Mouse (Mus musculus): ENCODE measurements around the gene Atp2a2.

Atp2a2 gene

GRCm38 (mm10) chr5:122502077-122502941 lies at the start of gene Atp2a2:
Atp2a2 (minus strand) TSS chr5:122502225.
- DNase-seq (ENCODE audit: low spot score) = peak; percentile 83

GRCm38 (mm10) chr5:122550460-122550859 lies 48.4 kb upstream of the Atp2a2 start:
- no peak for DNase-seq (ENCODE audit: low spot score)

GRCm38 (mm10) chr5:122548671-122549070 lies 46.6 kb upstream of the Atp2a2 start:
- no peak for DNase-seq (ENCODE audit: low spot score)

GRCm38 (mm10) chr5:122547810-122548209 lies 45.8 kb upstream of the Atp2a2 start:
- no peak for DNase-seq (ENCODE audit: low spot score)

GRCm38 (mm10) chr5:122547251-122547714 lies 45.3 kb upstream of the Atp2a2 start:
- DNase-seq (ENCODE audit: low spot score) = peak; percentile 92

- DNase-seq (ENCODE audit: low spot score) = no peak
Observed at GRCm38 (mm10) chr5:122543392-122543791, 41.4 kb upstream of the Atp2a2 start.

- DNase-seq (ENCODE audit: low spot score) = no peak
Observed at GRCm38 (mm10) chr5:122541871-122542270, 39.8 kb upstream of the Atp2a2 start.

- DNase-seq (ENCODE audit: low spot score) = no peak
Observed at GRCm38 (mm10) chr5:122538077-122538476, 36.1 kb upstream of the Atp2a2 start.

GRCm38 (mm10) chr5:122537654-122538053 lies 35.6 kb upstream of the Atp2a2 start:
- no peak for DNase-seq (ENCODE audit: low spot score)

GRCm38 (mm10) chr5:122533884-122534283 lies 31.9 kb upstream of the Atp2a2 start:
- no peak for DNase-seq (ENCODE audit: low spot score)

- no peak for DNase-seq (ENCODE audit: low spot score)
Observed at GRCm38 (mm10) chr5:122529913-122530604, 28.0 kb upstream of the Atp2a2 start.

GRCm38 (mm10) chr5:122529316-122529715 lies 27.3 kb upstream of the Atp2a2 start:
- peak; percentile 84 for DNase-seq (ENCODE audit: low spot score)

GRCm38 (mm10) chr5:122528591-122528990 lies 26.6 kb upstream of the Atp2a2 start:
- DNase-seq (ENCODE audit: low spot score) = no peak

- peak; percentile 65 for DNase-seq (ENCODE audit: low spot score)
Observed at GRCm38 (mm10) chr5:122527761-122528160, 25.7 kb upstream of the Atp2a2 start.

- DNase-seq (ENCODE audit: low spot score) = peak; percentile 44
Observed at GRCm38 (mm10) chr5:122526878-122527730, 25.1 kb upstream of the Atp2a2 start.

GRCm38 (mm10) chr5:122526405-122526804 lies 24.4 kb upstream of the Atp2a2 start:
- no peak for DNase-seq (ENCODE audit: low spot score)

GRCm38 (mm10) chr5:122525238-122525931 lies 23.4 kb upstream of the Atp2a2 start:
- DNase-seq (ENCODE audit: low spot score) = peak; percentile 44

GRCm38 (mm10) chr5:122524854-122525237 lies 22.8 kb upstream of the Atp2a2 start:
- DNase-seq (ENCODE audit: low spot score) = no peak

GRCm38 (mm10) chr5:122524244-122524643 lies 22.2 kb upstream of the Atp2a2 start:
- DNase-seq (ENCODE audit: low spot score) = no peak

GRCm38 (mm10) chr5:122521130-122521473 lies 19.1 kb upstream of the Atp2a2 start:
- no peak for DNase-seq (ENCODE audit: low spot score)

- no peak for DNase-seq (ENCODE audit: low spot score)
Observed at GRCm38 (mm10) chr5:122520254-122521129, 18.5 kb upstream of the Atp2a2 start.
